Mouse (Mus musculus): ENCODE measurements around the gene Tnfrsf23.
"Not testable (repeated sequence)": the region's sequence is repeated elsewhere in the genome, so short reads cannot be mapped to it uniquely, and the experiment has no call there.

The Tnfrsf23 gene

DNA sequence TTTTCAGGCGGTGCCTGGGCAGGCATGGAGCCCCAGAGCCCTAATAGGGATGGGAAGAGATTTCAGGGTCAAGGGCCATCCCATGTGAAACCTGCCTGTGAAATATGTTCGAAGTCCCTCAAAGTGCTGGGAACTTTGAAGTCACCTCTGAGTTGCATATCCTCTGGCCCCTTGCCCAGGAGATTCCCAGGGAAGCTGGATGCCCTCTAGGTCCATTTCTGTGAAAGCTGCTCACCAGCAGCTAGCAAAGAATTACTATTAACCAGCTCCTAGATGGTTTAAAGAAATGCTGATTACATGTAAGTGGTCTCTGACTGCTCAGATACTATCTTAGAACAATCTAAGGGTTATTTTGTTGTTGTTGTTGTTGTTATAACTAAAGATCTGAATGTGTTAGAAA, 1.1 kb downstream of the Tnfrsf23 start:
- not testable (repeated sequence) for DNase-seq (ENCODE audit: low spot score in 2 of 2)

- DNase-seq (ENCODE audit: low spot score in 2 of 2) = no peak
Measured at GRCm38 (mm10) chr7:143681566-143681965, 4.1 kb downstream of the Tnfrsf23 start.

DNA sequence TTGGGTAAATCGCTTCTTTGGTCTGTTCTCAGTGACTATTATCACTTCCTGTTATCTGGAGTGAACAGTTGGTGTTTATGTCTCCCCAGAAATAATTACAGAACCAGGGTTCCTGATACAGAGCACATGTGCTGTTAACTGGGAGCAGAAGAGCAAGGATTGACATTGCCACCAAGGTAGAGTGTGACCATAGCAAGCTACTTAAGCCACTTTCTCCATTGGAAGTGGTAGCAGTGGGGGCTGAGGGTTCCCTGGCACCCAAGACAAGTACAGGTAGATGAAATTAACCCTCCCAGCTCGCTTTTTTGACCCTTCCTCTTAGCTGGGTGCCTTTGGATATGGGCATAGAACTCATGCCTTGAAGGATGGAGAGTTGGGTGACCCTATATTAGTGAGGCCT, 4.8 kb downstream of the Tnfrsf23 start:
- DNase-seq (ENCODE audit: low spot score in 2 of 2) = not testable (repeated sequence)

DNA sequence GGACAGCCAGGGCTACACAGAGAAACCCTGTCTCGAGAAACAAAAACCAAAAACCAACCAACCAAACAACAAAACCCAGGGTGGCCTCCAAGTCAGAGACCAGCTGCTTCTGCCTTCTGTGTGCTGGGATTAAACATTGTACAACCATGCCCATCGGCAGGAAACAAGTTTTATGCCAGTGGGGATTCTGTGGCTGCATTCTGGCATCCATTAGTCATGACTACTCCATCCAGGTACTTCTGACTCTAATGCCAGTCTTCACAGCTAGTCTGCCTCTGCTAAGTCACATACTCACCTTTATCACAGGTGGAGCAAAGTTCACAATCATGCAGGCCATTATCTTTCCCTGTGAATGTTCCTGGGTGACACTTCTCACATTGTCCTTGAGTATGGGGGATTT, 6.0 kb downstream of the Tnfrsf23 start:
- not testable (repeated sequence) for DNase-seq (ENCODE audit: low spot score in 2 of 2)

DNA sequence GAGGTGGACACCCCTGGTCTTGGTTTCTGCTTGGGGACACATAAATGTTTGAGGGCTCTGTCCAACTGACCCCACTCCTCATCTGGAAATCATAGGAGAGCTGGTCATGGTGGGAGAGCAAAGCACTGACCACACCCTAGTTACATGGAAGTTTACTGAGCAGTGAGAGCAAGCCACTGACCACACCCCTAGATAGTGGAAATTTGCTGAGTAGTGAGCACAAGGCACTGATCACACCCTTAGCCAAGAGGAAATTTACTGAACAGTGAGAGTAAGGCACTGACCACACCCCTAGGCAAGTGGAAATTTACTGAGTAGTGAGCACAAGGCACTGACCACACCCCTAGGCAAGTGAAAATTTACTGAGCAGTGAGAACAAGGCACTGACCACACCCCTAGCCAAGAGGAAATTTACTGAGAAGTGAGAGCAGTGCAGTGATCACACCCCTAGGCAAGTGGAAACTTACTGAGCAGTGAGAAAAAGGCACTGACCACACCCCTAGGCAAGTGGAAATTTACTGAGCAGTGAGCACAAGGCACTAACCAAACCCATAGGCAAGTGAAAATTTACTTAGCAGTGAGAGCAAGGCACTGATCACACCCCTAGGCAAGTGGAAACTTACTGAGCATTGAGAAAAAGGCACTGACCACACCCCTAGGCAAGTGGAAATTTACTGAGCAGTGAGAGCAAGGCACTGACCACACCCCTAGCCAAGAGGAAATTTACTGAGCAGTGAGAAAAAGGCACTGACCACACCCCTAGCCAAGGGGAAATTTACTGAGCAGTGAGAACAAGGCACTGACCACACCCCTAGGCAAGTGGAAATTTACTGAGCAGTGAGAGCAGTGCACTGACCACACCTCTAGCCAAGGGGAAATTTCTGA, 19.0 kb downstream of the Tnfrsf23 start:
- DNase-seq (ENCODE audit: low spot score in 2 of 2) = peak in 1 of 2 experiments; percentile 55

GRCm38 (mm10) chr7:143663470-143663869, 22.2 kb downstream of the Tnfrsf23 start:
- DNase-seq (ENCODE audit: low spot score in 2 of 2) = no peak

DNA sequence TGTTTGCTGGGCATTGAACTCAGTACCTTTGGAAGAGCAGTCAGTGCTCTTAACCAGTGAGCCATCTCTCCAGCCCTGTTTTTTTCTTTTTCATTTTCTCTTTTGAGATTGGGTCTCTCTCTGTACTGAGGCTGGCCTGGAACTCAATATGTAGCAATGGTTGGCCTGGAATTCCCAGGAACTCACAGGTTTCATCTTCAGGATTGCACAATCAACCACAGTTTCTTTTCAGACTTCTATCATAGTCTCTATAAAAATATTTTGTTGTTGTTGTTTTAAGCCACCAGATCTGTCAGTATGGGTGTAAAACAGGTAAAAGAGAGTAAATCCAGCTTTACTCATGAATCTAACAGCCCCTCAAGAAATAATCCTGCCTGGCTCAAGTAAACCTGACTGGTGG, 24.9 kb downstream of the Tnfrsf23 start:
- no peak for DNase-seq (ENCODE audit: low spot score in 2 of 2)

- DNase-seq (ENCODE audit: low spot score in 2 of 2) = not testable (repeated sequence)
Measured at GRCm38 (mm10) chr7:143649769-143650346, 35.8 kb downstream of the Tnfrsf23 start.

DNA sequence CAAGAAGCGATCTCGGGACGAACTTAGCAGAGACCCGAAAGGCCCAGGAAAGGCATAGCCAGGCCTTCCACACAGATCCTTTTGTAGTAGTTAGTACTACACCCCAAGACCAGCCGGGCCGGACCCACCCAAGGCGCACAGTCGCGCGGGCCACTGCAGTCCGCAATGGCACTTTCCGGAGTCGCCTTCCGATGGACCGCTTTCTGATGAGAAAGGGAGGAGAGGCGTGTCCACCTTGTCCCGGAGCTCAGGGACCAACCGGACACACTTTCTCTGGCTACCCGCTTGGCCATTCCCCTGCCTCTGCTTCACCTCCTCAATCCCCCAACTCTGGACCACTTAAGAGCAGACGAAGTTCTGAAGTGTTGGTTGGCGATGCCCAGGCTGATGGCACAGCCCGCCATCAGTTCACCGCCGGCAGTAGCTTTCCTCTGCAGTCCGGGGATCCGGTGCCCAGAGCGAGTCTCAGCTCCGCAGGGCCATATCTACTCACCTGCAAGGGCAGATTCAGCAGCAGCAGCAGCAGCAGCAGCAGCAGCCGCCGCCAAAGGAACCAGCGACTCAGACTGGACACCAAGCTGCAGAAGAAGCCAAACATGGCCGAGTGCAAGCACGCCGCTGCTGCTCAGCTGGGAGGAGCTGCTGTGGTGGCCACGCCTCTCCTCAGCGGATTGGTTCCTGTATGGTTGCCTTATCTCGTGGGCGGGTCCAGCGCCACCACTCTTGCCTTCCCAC, 36.5 kb downstream of the Tnfrsf23 start, which contains the start of gene Tnfrsf22:
Gene Tnfrsf22 (minus strand): TSS at position 628 of the 735 bp plus-strand sequence.
- peak; percentile 75 to 80 for DNase-seq (ENCODE audit: low spot score in 2 of 2)

DNA sequence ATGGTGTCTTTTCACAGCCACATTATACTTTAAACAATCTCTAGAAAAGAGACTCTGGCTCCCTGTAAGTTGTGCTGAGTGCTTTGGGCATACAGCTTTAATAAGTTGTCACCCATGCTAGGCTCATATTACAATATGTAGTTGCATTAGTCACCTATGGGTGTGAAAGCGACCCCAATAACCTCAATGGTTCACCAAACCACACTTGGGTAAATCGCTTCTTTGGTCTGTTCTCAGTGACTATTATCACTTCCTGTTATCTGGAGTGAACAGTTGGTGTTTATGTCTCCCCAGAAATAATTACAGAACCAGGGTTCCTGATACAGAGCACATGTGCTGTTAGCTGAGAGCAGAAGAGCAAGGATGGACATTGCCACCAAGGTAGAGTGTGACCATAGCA, 41.7 kb downstream of the Tnfrsf23 start:
- peak in 1 of 2 experiments; percentile 44 for DNase-seq (ENCODE audit: low spot score in 2 of 2)

DNA sequence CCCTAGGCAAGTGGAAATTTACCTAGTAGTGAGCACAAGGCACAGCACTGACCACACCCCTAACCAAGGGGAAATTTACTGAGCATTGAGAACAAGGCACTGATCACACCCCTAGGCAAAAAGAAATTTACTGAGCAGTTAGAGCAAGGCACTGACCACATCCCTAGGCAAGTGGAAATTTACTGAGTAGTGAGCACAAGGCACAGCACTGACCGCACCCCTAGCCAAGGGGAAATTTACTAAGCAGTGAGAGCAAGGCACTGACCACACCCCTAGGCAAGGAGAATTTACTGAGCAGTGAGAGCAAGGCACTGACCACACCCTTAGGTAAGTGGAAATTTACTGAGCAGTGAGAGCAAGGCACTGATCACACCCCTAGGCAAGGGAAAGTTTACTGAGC, 49.0 kb downstream of the Tnfrsf23 start:
- DNase-seq (ENCODE audit: low spot score in 2 of 2) = peak; percentile 17 to 49

DNA sequence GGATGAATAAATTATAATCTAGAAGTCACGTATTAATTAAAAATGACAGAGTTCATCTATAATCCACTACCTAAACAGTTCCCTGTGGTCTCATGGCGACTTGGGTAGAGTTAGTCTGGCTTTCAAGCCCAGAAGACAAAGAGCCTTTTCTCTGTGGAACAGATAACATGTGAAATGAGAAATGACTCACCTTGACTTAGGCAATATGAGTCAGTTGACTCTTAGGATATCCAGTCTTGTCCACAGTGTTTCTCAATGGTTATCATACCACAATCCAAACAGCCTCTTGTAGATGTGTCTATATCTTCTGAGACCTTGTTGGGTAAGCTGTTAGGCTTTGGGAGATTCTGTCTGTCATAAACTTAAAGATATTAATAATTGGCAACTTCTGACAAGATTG, 54.2 kb downstream of the Tnfrsf23 start:
- DNase-seq (ENCODE audit: low spot score in 2 of 2) = no peak

- DNase-seq (ENCODE audit: low spot score in 2 of 2) = peak; percentile 24 to 27
Measured at GRCm38 (mm10) chr7:143629501-143629900, 56.2 kb downstream of the Tnfrsf23 start.

DNA sequence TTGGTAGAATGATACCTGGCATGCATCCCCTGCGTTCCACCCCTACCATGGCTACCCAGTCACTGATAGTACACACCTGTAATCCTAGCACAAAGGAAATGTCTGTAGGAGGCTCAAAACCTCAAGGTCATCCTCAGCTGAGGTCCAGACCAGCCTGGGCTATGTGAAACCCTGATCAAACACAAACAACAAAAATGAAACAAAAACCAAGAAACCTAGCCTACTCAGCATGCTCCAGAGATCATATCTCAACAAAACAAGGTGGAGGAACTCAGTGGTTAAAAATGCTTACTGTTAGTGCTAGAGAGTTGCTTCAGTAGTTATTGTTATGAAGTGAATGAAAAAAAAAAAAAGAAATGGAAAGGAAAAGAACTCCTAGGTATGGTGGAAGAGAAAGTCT, 57.1 kb downstream of the Tnfrsf23 start, which contains the start of gene Tnfrsf26:
Gene Tnfrsf26 (minus strand): TSS at position 183 of the 400 bp plus-strand sequence.
- peak; percentile 25 to 34 for DNase-seq (ENCODE audit: low spot score in 2 of 2)

GRCm38 (mm10) chr7:143627555-143628286, 58.0 kb downstream of the Tnfrsf23 start:
- peak; percentile 35 to 39 for DNase-seq (ENCODE audit: low spot score in 2 of 2)

- peak; percentile 35 to 36 for DNase-seq (ENCODE audit: low spot score in 2 of 2)
Measured at GRCm38 (mm10) chr7:143626178-143626577, 59.5 kb downstream of the Tnfrsf23 start.

GRCm38 (mm10) chr7:143625151-143625550, 60.5 kb downstream of the Tnfrsf23 start:
- peak; percentile 51 to 53 for DNase-seq (ENCODE audit: low spot score in 2 of 2)

- DNase-seq (ENCODE audit: low spot score in 2 of 2) = no peak
Measured at GRCm38 (mm10) chr7:143624561-143624960, 61.1 kb downstream of the Tnfrsf23 start.

DNA sequence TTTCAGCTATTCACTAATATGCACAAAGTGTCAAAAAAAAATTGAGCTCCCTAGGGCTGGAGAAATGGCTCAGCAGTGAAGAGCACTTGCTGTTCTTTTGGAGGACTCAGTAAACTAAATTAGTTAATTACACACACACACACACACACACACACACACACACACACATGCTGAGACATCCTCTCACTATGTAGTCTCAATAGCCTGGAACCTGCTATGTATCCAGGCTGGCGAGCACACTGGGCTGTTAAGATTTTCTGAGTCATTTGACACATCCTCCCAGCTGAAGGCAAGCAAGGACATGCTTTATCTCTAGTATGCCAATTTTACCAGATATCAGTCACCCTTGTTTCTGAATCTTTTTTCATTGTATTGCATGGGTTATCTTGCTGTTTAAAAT, 64.7 kb downstream of the Tnfrsf23 start:
- DNase-seq (ENCODE audit: low spot score in 2 of 2) = no peak

Data from natural killer cell, adult 2 months (primary cell).